Mouse (Mus musculus) heart, postnatal 0 days (tissue): Measurements from ENCODE around the gene Gm20696.

Source experiments
- CTCF ChIP-seq: IDR thresholded peaks from 2 replicates; pipeline ENCODE4 v1.5.1; 2016; ENCODE audit warnings: antibody characterized with exemption, control low read depth, low read depth
- EP300 ChIP-seq: IDR thresholded peaks from 2 replicates; pipeline ENCODE4 v1.6.1; 2016; ENCODE audit warnings: antibody characterized with exemption, low read depth

GRCm38 (mm10) chr6:99485884-99486640 lies 180.5 kb downstream of the Gm20696 start:
- TF ChIP-seq CTCF, result peak; percentile 46
- no peak for TF ChIP-seq EP300
